Mouse (Mus musculus): Measurements from ENCODE around the gene Sap18b.

- no peak for TF ChIP-seq CTCF (IDR thresholded peaks at IDR 0.05; ENCODE audit: borderline replicate concordance, insufficient read depth, low read length)
- no peak for TF ChIP-seq POLR2A (IDR thresholded peaks at IDR 0.05; ENCODE audit: low read depth, low read length)
These were observed 23.8 kb downstream of the Sap18b start for GRCm38 (mm10) chr8:95848734-95849464.
